Mouse (Mus musculus) naive thymus-derived CD4-positive, alpha-beta T cell, adult 5 months (primary cell): ENCODE data around the gene Dexi. TPM values are rescaled to one million over a fixed set of nuclear protein-coding genes. Genes with fewer than 3 reads are reported as not detected.

Experiments used
- polyA plus RNA-seq: library from polyadenylated mRNA; unstranded; fragments of 100-300 nt; shearing (Covaris generic); gene quantifications from one replicate; pipeline ENCODE4 v1.2.1, GENCODE M21; 2017

Gene Dexi
- 20.9 TPM for polyA plus RNA-seq

DNA sequence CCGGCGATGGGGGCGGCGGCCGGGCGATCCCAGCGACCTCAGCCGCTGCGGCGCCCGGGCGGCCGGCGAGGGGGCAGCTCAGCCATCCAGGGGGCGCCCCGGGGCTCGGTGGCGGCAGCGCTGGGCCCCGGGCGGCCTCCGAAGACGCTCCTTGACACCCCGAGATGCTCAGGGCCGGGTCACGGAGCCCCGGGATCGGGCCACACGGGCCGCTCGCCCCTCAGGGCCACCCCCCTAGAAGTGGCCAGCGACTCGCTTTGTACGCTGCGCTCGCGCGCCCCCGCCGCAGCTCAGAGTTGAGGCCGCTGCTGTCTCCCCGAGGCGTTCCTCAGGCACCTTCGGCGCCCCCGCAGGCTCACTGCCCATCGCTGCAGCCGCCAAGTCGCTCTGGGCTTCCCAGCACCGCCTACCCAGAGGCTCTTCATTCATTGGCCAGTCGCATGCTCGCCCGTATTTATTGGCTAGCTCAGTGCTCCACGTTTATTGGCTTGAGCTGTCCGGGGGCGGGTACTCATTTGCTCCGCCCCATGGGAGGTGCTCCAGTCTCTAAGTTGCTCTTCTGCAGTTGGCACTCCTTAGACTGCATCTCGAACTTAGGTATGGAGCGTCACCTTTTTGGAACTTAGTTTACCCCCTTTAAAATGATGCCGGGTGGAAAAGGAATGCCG, at the start of gene Dexi:
Gene Dexi (minus strand): TSS at position 357 of the 668 bp plus-strand sequence.

GRCm38 (mm10) chr16:10544995-10545622, 2.3 kb upstream of the Dexi start, which contains the start of gene Clec16a:
TSS of gene Clec16a (plus strand) at chr16:10545339.

DNA sequence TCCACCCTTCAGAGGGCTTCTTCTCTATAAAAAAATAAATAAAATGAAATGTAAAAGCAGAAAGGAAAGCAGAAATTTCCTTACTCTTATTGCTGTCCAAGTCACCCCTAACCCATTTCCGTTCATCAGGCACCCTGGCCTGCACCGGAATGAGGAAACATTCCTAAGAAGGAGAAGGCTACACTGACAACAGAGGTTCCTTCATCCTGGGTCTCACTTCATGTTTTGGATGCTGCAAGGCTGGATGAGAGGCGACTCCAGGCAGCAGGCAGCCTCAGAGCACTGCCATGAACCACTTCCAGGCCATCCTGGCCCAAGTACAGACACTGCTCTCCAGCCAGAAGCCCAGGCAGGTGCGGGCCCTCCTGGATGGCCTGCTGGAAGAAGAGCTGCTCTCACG, 63.0 kb downstream of the Dexi start, which contains the start of gene Ciita:
Gene Ciita (plus strand): TSS at position 203 of the 400 bp plus-strand sequence.

Other genes with a start within 250 kb of the Dexi start
- not detected for gene Emp2, start 229.1 kb downstream of the Dexi start, polyA plus RNA-seq
- gene Tekt5, start 147.6 kb downstream of the Dexi start, polyA plus RNA-seq, result 0.19 TPM
- 77.1 TPM for gene Nubp1, start 131.1 kb downstream of the Dexi start, polyA plus RNA-seq
- gene Tvp23a, start 95.7 kb downstream of the Dexi start, polyA plus RNA-seq, result 5.3 TPM
- 0.20 TPM for gene Ciita, start 63.0 kb downstream of the Dexi start, polyA plus RNA-seq
- gene Clec16a, start 2.3 kb upstream of the Dexi start, polyA plus RNA-seq, result 20.9 TPM
- 31.4 TPM for gene Socs1, start 242.5 kb upstream of the Dexi start, polyA plus RNA-seq
- not detected for gene Tnp2, start 245.6 kb upstream of the Dexi start, polyA plus RNA-seq
- not detected for gene Prm3, start 247.9 kb upstream of the Dexi start, polyA plus RNA-seq